Mouse (Mus musculus): ENCODE data around the gene Rela. TPM values are rescaled to one million over a fixed set of nuclear protein-coding genes. Genes with fewer than 3 reads are reported as not detected.

Rela gene
- polyA plus RNA-seq, 2 experiments from 2014 or later = 96.1 to 107 TPM

Other genes with a start within 250 kb of the Rela start
- gene Sart1, start 248.8 kb upstream of the Rela start, polyA plus RNA-seq (2017; shearing (Covaris generic)) = 10 to 100 TPM; 16.7 to 34.3 TPM
- not detected for gene Tsga10ip, start 235.0 kb upstream of the Rela start, polyA plus RNA-seq (2017; shearing (Covaris generic))
- gene Drap1, start 212.5 kb upstream of the Rela start, polyA plus RNA-seq (2017; shearing (Covaris generic)) = 10 to 100 TPM; 50.3 to 53.6 TPM
- 10 to 100 TPM; 17.6 to 18.6 TPM for gene AI837181, start 212.3 kb upstream of the Rela start, polyA plus RNA-seq (2017; shearing (Covaris generic))
- not detected for gene Fosl1, start 189.9 kb upstream of the Rela start, polyA plus RNA-seq (2017; shearing (Covaris generic))
- gene Ccdc85b, start 179.6 kb upstream of the Rela start, polyA plus RNA-seq (2017; shearing (Covaris generic)) = 1 to 10 TPM; 1.1 to 1.2 TPM
- gene Fibp, start 176.9 kb upstream of the Rela start, polyA plus RNA-seq (2017; shearing (Covaris generic)) = 10 to 100 TPM; 65.0 to 84.0 TPM
- 100 to 1,000 TPM; 175 to 215 TPM for gene Ctsw, start 169.0 kb upstream of the Rela start, polyA plus RNA-seq (2017; shearing (Covaris generic))
- 1 to 10 TPM; 1.5 to 1.9 TPM for gene Efemp2, start 163.5 kb upstream of the Rela start, polyA plus RNA-seq (2017; shearing (Covaris generic))
- 10 to 100 TPM; 34.3 to 39.7 TPM for gene Mus81, start 149.1 kb upstream of the Rela start, polyA plus RNA-seq (2017; shearing (Covaris generic))
- 1,000 to 10,000 TPM; 2,749 to 2,812 TPM for gene Cfl1, start 147.0 kb upstream of the Rela start, polyA plus RNA-seq (2017; shearing (Covaris generic))
- gene 1700020D05Rik, start 133.7 kb upstream of the Rela start, polyA plus RNA-seq (2017; shearing (Covaris generic)) = under 1 TPM; 0.33 to 0.51 TPM
- 10 to 100 TPM; 16.3 to 18.4 TPM for gene Snx32, start 126.9 kb upstream of the Rela start, polyA plus RNA-seq (2017; shearing (Covaris generic))
- not detected for gene Ovol1, start 76.8 kb upstream of the Rela start, polyA plus RNA-seq (2017; shearing (Covaris generic))
- gene Ap5b1, start 69.5 kb upstream of the Rela start, polyA plus RNA-seq (2017; shearing (Covaris generic)) = 1 to 10 TPM; 5.1 to 8.6 TPM
- 10 to 100 TPM; 65.1 to 70.2 TPM for gene Rnaseh2c, start 35.6 kb upstream of the Rela start, polyA plus RNA-seq (2017; shearing (Covaris generic))
- gene Kat5, start 27.2 kb upstream of the Rela start, polyA plus RNA-seq (2017; shearing (Covaris generic)) = 10 to 100 TPM; 21.9 to 37.3 TPM
- 10 to 100 TPM; 22.3 to 22.4 TPM for gene Sipa1, start 26.2 kb downstream of the Rela start, polyA plus RNA-seq (2017; shearing (Covaris generic))
- 1 to 10 TPM; 7.8 to 9.2 TPM for gene Map3k11, start 51.3 kb downstream of the Rela start, polyA plus RNA-seq (2017; shearing (Covaris generic))
- gene Pcnx3, start 51.4 kb downstream of the Rela start, polyA plus RNA-seq (2017; shearing (Covaris generic)) = 10 to 100 TPM; 20.6 to 21.7 TPM
- gene Kcnk7, start 66.9 kb downstream of the Rela start, polyA plus RNA-seq (2017; shearing (Covaris generic)) = 1 to 10 TPM; 1.5 to 2.8 TPM
- 10 to 100 TPM; 16.5 to 26.4 TPM for gene Ehbp1l1, start 88.8 kb downstream of the Rela start, polyA plus RNA-seq (2017; shearing (Covaris generic))
- 10 to 100 TPM; 20.1 to 44.7 TPM for gene Fam89b, start 92.2 kb downstream of the Rela start, polyA plus RNA-seq (2017; shearing (Covaris generic))
- not detected for gene Ltbp3, start 103.4 kb downstream of the Rela start, polyA plus RNA-seq (2017; shearing (Covaris generic))
- gene Scyl1, start 133.9 kb downstream of the Rela start, polyA plus RNA-seq (2017; shearing (Covaris generic)) = 10 to 100 TPM in 1 of 2 experiments, 1 to 10 TPM in 1; 8.4 to 16.8 TPM
- 10 to 100 TPM; 70.6 to 78.6 TPM for gene Frmd8, start 237.8 kb downstream of the Rela start, polyA plus RNA-seq (2017; shearing (Covaris generic))
- 10 to 100 TPM; 43.3 to 60.2 TPM for gene Slc25a45, start 240.3 kb downstream of the Rela start, polyA plus RNA-seq (2017; shearing (Covaris generic))

Data from activated CD4-positive, CD25-positive, alpha-beta regulatory T cell, adult 4 months (primary cell).